Mouse (Mus musculus) urinary bladder, postnatal 25 days (tissue): ENCODE measurements around the gene Kif1bp.
A peak's percentile ranks its signal among the peaks of the same experiment; 100 is the strongest.
"Not testable (repeated sequence)": the region's sequence is repeated elsewhere in the genome, so short reads cannot be mapped to it uniquely, and the experiment has no call there.

Source experiments
- DNase-seq: peaks from one replicate; pipeline ENCODE4 v3.0.0; 2022; ENCODE audit warnings: low spot score

Gene Kif1bp

GRCm38 (mm10) chr10:62509032-62509656 lies 69.1 kb downstream of the Kif1bp start:
- no peak for DNase-seq

DNA sequence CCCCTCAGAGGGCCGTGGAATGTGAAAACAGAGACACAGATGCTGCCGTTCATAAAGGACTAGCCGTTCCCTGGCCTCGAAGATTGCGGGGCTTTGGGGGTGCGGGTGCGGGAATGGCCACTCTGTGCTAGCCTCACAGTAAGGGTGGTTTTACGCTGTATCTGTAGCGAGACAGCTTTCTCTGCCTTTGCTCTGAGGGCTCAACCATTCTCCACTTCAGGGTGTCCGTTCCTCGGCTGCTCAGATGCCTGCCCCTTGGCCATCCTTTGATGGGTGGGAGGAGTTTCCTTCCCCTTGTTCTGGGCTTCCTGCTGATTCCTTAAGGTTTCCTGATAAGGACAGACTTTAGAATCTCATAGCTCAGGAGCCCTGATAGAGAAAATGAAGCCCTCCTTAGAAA lies 69.8 kb downstream of the Kif1bp start:
- no peak for DNase-seq

GRCm38 (mm10) chr10:62507591-62508308 lies 70.5 kb downstream of the Kif1bp start:
- DNase-seq, result peak; percentile 17

DNA sequence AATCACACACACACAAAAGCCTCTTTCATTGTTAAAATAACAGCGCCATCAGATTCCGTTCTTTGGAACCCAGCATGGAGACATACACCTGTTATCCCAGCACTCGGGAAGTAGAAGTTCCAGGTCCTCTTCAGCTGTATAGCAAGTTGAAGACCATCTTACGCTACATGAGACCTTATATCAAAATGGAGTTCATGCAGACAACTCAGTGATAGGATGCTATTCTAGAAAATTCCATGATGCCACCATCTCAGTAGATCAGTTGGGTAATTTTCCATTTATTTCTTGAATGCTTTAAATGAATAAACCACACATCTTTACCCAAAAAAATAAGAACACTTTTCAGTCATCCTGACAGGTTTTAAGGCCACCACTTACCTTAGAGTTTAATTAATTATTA lies 71.2 kb downstream of the Kif1bp start:
- no peak for DNase-seq

DNA sequence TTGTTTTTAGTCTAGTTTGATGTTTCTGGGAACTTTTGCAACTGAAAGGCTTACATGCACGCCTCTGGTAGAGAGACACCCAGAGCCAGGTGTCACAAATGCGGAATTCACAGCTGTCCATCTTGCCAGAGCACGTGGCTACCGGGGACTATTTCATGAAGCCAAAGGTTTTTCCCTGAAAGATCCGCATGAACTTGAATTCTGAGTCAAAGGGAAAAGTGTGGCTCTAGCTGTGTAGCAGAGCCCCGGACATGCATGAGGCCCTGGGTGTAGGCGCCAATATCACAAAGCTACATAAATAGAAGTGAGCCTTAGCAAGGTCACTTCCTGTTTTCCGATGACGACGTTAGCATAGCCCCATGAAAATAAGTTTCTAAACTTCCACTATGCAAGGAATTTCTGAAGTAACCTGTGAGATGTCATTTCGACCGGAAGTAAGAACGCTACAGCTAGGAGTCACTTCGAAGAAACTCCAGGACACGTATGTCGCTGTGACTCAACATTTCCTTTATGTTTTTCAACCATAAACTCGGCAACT lies 72.2 kb downstream of the Kif1bp start:
- no peak for DNase-seq

DNA sequence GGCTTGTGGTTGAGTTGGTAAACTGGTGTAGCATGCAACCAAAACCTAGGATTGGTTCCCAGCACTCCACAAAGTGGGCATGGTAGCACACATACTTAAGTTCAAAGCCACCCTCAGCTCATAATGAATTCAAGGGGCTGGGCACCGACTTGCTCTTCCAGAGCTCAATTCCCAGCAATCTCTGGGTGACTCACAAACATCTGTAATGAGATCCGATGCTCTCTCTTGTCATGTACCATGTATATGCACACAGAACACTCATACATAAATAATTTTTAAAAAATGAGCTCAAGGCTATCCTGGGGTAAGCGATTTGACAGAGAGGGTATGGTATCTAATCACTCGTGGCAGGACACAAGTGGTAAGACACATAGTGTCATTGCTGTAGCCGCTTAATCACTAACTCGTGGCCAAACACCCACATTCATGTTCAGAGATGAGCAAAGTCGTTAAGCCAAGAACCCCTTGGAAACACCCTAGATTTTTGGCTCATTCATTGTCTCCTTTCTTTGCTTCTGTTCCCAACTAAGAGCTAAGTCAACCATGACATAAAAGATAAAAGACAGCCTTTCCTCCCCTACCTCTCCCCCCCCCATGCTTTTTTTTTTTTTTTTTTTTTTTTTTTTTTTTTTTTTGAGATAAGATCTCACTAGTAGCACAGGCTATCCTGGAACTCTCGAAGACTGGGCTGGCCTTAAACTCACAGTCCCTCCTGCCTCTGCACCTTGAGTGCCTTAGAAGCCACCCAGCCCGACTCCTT lies 72.9 kb downstream of the Kif1bp start:
- DNase-seq, result no peak

GRCm38 (mm10) chr10:62503836-62504628 lies 74.2 kb downstream of the Kif1bp start:
- DNase-seq, result no peak

- DNase-seq, result no peak
Measured at GRCm38 (mm10) chr10:62503353-62503752, 74.9 kb downstream of the Kif1bp start.

GRCm38 (mm10) chr10:62501951-62502350 lies 76.3 kb downstream of the Kif1bp start:
- no peak for DNase-seq

DNA sequence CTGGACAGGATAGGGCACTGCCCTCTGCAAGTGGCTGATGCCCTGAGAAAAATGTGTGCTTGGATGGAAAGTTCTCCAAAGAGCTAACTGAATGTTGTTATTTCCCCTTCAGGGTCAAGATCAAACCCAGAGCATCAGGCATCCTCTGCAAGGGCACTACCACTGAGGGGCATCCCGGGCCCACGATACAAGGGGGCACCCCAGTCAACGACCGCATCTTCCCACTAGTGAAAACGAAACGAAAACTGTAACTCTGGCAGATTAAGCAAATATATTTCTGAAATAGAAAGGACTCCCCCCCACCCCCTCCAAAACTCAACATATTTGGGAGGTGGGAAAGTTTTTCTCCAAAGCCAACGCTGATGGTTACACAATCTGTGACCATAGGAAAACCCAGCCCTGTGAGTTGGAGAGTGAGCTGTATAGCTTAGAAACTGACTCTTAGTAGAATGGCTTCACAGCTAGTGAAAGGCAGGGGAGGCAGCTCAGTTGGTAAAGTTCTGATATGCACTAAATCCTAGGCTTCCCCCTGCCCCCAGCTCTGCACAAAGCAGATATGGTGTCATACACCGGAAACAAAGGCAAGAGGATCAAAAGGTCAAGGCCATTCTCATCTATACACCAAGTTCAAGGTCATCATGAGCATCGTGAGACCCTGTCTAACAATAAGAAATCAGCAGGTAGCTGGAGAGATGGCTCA lies 77.2 kb downstream of the Kif1bp start:
- DNase-seq, result no peak

- DNase-seq, result peak; percentile 59
Measured at GRCm38 (mm10) chr10:62500088-62500915, 78.0 kb downstream of the Kif1bp start.

DNA sequence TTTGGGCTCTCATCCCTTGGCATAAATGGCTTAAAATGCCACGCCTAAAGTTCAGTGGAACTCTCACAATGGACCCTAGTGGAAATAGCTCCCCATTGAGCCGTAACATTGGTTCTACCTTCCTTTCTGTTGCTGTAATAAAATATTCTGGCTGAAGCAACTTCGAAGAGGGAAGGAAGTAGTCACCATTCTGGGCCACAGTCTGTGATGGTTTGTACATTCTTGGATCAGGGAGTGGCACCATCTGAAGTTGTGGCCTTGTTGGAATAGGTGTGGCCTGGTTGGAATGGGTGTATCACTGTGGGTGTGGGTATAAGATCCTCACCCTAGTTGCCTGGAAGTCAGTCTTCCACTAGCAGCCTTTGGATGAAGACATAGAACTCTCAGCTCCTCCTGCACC lies 86.6 kb downstream of the Kif1bp start:
- DNase-seq, result not testable (repeated sequence)
